Mouse (Mus musculus): ENCODE measurements at regions not wholly inside any gene's neighbourhood (a gene's known extent, or its start where the extent isn't known, plus 50 kb on each side); places are given as distances from the start of the nearest gene placed in this dataset.

GRCm38 (mm10) chr1:79379736-79380135 lies 60.2 kb downstream of the Scg2 start:
- Histone ChIP-seq H3K4me2 (replicated peaks) (no peak overlapping the region), H3K4me1 (no peaks in the 10 kb centered on the region), H3K9ac (replicated peaks) (no peak overlapping the region), H3K9me3 (no peaks in the 10 kb centered on the region), H3K27me3 (no peaks in the 10 kb centered on the region), H3K36me3 (no peaks in the 10 kb centered on the region), H3K4me3 (no peak overlapping the region), H3K27ac (replicated peaks) (no peak overlapping the region)
- no peak for ATAC-seq (ENCODE audit: low FRiP score, low read depth)
- 58% methylated on average over 5 of the region's 5 CpGs for WGBS

GRCm38 (mm10) chr1:79374811-79375210 lies 65.1 kb downstream of the Scg2 start:
- H3K36me3 ChIP-seq, result no peaks in the 10 kb centered on the region
- WGBS, result 52% methylated on average over 3 of the region's 3 CpGs
- no peak overlapping the region for H3K27ac ChIP-seq (replicated peaks)
- no peak overlapping the region for H3K9ac ChIP-seq (replicated peaks)
- ATAC-seq (ENCODE audit: low FRiP score, low read depth), result no peak
- no peaks in the 10 kb centered on the region for H3K4me1 ChIP-seq
- no peaks in the 10 kb centered on the region for H3K9me3 ChIP-seq
- H3K27me3 ChIP-seq, result no peaks in the 10 kb centered on the region
- H3K4me3 ChIP-seq, result no peak overlapping the region
- H3K4me2 ChIP-seq (replicated peaks), result no peak overlapping the region

- no peaks in the 10 kb centered on the region for H3K27me3 ChIP-seq
- 81% methylated on average over 2 of the region's 2 CpGs for WGBS
- H3K36me3 ChIP-seq, result no peaks in the 10 kb centered on the region
- H3K9ac ChIP-seq (replicated peaks), result no peak overlapping the region
- H3K27ac ChIP-seq (replicated peaks), result no peak overlapping the region
- no peak overlapping the region for H3K4me3 ChIP-seq
- ATAC-seq (ENCODE audit: low FRiP score, low read depth), result no peak
- H3K4me2 ChIP-seq (replicated peaks), result no peak overlapping the region
- H3K9me3 ChIP-seq, result no peaks in the 10 kb centered on the region
- no peaks in the 10 kb centered on the region for H3K4me1 ChIP-seq
These were observed 82.5 kb downstream of the Scg2 start for GRCm38 (mm10) chr1:79357291-79358045.

GRCm38 (mm10) chr1:79346511-79346910 lies 93.4 kb downstream of the Scg2 start:
- Histone ChIP-seq H3K4me3 (no peak overlapping the region), H3K9me3 (no peaks in the 10 kb centered on the region), H3K4me1 (no peaks in the 10 kb centered on the region), H3K4me2 (replicated peaks) (no peak overlapping the region), H3K36me3 (no peaks in the 10 kb centered on the region), H3K27ac (replicated peaks) (no peak overlapping the region), H3K9ac (replicated peaks) (no peak overlapping the region), H3K27me3 (no peaks in the 10 kb centered on the region)
- 86% methylated on average over 3 of the region's 3 CpGs for WGBS
- no peak for ATAC-seq (ENCODE audit: low FRiP score, low read depth)

GRCm38 (mm10) chr1:79335480-79336114 lies 104.3 kb downstream of the Scg2 start:
- Histone ChIP-seq H3K27me3 (no peaks in the 10 kb centered on the region), H3K36me3 (no peaks in the 10 kb centered on the region), H3K4me1 (no peaks in the 10 kb centered on the region), H3K4me2 (replicated peaks) (no peak overlapping the region), H3K4me3 (no peak overlapping the region), H3K9ac (replicated peaks) (no peak overlapping the region), H3K9me3 (no peaks in the 10 kb centered on the region), H3K27ac (replicated peaks) (no peak overlapping the region)
- ATAC-seq (ENCODE audit: low FRiP score, low read depth), result no peak
- 78% methylated on average over 7 of the region's 7 CpGs for WGBS

GRCm38 (mm10) chr1:79317194-79317593 lies 122.7 kb downstream of the Scg2 start:
- no peak overlapping the region for H3K9ac ChIP-seq (replicated peaks)
- H3K9me3 ChIP-seq, result no peaks in the 10 kb centered on the region
- no peak overlapping the region for H3K27ac ChIP-seq (replicated peaks)
- 79% methylated on average over 5 of the region's 5 CpGs for WGBS
- H3K27me3 ChIP-seq, result no peaks in the 10 kb centered on the region
- no peaks in the 10 kb centered on the region for H3K4me1 ChIP-seq
- H3K4me3 ChIP-seq, result no peak overlapping the region
- H3K4me2 ChIP-seq (replicated peaks), result no peak overlapping the region
- H3K36me3 ChIP-seq, result no peaks in the 10 kb centered on the region
- no peak for ATAC-seq (ENCODE audit: low FRiP score, low read depth)

- Histone ChIP-seq H3K36me3 (no peaks in the 10 kb centered on the region), H3K4me1 (no peaks in the 10 kb centered on the region), H3K9ac (replicated peaks) (no peak overlapping the region), H3K4me2 (replicated peaks) (no peak overlapping the region), H3K27ac (replicated peaks) (no peak overlapping the region), H3K9me3 (no peaks in the 10 kb centered on the region), H3K27me3 (no peaks in the 10 kb centered on the region), H3K4me3 (no peak overlapping the region)
- ATAC-seq (ENCODE audit: low FRiP score, low read depth), result no peak
- 95% methylated on average over 3 of the region's 3 CpGs for WGBS
These were observed 125.1 kb downstream of the Scg2 start for GRCm38 (mm10) chr1:79314774-79315173.

GRCm38 (mm10) chr1:79312153-79312552 lies 127.8 kb downstream of the Scg2 start:
- WGBS, result 91% methylated on average over 5 of the region's 5 CpGs
- H3K4me1 ChIP-seq, result no peaks in the 10 kb centered on the region
- H3K4me2 ChIP-seq (replicated peaks), result no peak overlapping the region
- no peaks in the 10 kb centered on the region for H3K27me3 ChIP-seq
- H3K27ac ChIP-seq (replicated peaks), result no peak overlapping the region
- no peaks in the 10 kb centered on the region for H3K9me3 ChIP-seq
- no peak overlapping the region for H3K4me3 ChIP-seq
- no peak for ATAC-seq (ENCODE audit: low FRiP score, low read depth)
- no peak overlapping the region for H3K9ac ChIP-seq (replicated peaks)
- no peaks in the 10 kb centered on the region for H3K36me3 ChIP-seq

GRCm38 (mm10) chr1:79303602-79304001 lies 136.3 kb downstream of the Scg2 start:
- Histone ChIP-seq H3K4me3 (no peak overlapping the region), H3K27ac (replicated peaks) (no peak overlapping the region), H3K4me2 (replicated peaks) (no peak overlapping the region), H3K36me3 (no peaks in the 10 kb centered on the region), H3K27me3 (no peaks in the 10 kb centered on the region), H3K4me1 (peaks cover 8% of the 10 kb centered on the region; the same call in 1 of the 2 replicates), H3K9ac (replicated peaks) (no peak overlapping the region), H3K9me3 (no peaks in the 10 kb centered on the region)
- 53% methylated on average over 2 of the region's 2 CpGs for WGBS
- ATAC-seq (ENCODE audit: low FRiP score, low read depth), result no peak

- peak; percentile 54 for ATAC-seq (ENCODE audit: low FRiP score, low read depth)
- Histone ChIP-seq H3K4me3 (no peak overlapping the region), H3K27me3 (no peaks in the 10 kb centered on the region), H3K27ac (replicated peaks) (no peak overlapping the region), H3K9me3 (no peaks in the 10 kb centered on the region), H3K4me1 (peaks cover 8% of the 10 kb centered on the region; the same call in 1 of the 2 replicates), H3K36me3 (no peaks in the 10 kb centered on the region), H3K9ac (replicated peaks) (no peak overlapping the region), H3K4me2 (replicated peaks) (no peak overlapping the region)
- WGBS, result 8% methylated on average over 2 of the region's 2 CpGs
These were observed 140.3 kb downstream of the Scg2 start for GRCm38 (mm10) chr1:79299639-79300038.

GRCm38 (mm10) chr1:79259726-79260125 lies 180.2 kb downstream of the Scg2 start:
- H3K4me3 ChIP-seq, result no peak overlapping the region
- H3K4me2 ChIP-seq (replicated peaks), result no peak overlapping the region
- ATAC-seq (ENCODE audit: low FRiP score, low read depth), result no peak
- H3K4me1 ChIP-seq, result no peaks in the 10 kb centered on the region
- no peak overlapping the region for H3K27ac ChIP-seq (replicated peaks)
- H3K9ac ChIP-seq (replicated peaks), result no peak overlapping the region
- no peaks in the 10 kb centered on the region for H3K9me3 ChIP-seq
- 88% methylated on average over 3 of the region's 3 CpGs for WGBS
- H3K27me3 ChIP-seq, result no peaks in the 10 kb centered on the region
- no peaks in the 10 kb centered on the region for H3K36me3 ChIP-seq

GRCm38 (mm10) chr1:79212970-79213369 lies 226.9 kb downstream of the Scg2 start:
- H3K9ac ChIP-seq (replicated peaks), result no peak overlapping the region
- no peaks in the 10 kb centered on the region for H3K27me3 ChIP-seq
- no peaks in the 10 kb centered on the region for H3K4me1 ChIP-seq
- no peaks in the 10 kb centered on the region for H3K9me3 ChIP-seq
- 93% methylated on average over 4 of the region's 4 CpGs for WGBS
- no peak overlapping the region for H3K4me2 ChIP-seq (replicated peaks)
- no peak for ATAC-seq (ENCODE audit: low FRiP score, low read depth)
- no peak overlapping the region for H3K27ac ChIP-seq (replicated peaks)
- H3K36me3 ChIP-seq, result no peaks in the 10 kb centered on the region
- H3K4me3 ChIP-seq, result no peak overlapping the region
